Mouse (Mus musculus) CH12.LX (cell line): ENCODE data around the gene Vmn1r58. TPM values are rescaled to one million over a fixed set of nuclear protein-coding genes. Genes with fewer than 3 reads are reported as not detected.
"Not testable (repeated sequence)": the region's sequence is repeated elsewhere in the genome, so short reads cannot be mapped to it uniquely, and the experiment has no call there.

Experiments
- DNase-seq: peaks from one replicate; pipeline ENCODE4 v3.0.0-alpha.2; 2013; ENCODE audit errors: extremely low read depth
- H3K27ac ChIP-seq: 2 replicates; pipeline ENCODE4 v1.5.1; 2012; ENCODE audit warnings: low read depth, mild to moderate bottlenecking, control low read depth, moderate library complexity; ENCODE audit not compliant: insufficient read depth
- H3K27me3 ChIP-seq: replicated peaks from 2 replicates; pipeline ENCODE3; 2012; ENCODE audit warnings: inconsistent platforms
- H3K36me3 ChIP-seq, 2 experiments: replicated peaks in 1 of 2; 2 replicates each; pipeline versions ENCODE3 to v1.6.1; 2012; ENCODE audit warnings: inconsistent platforms in 1 of 2, low read length in 1 of 2, mild to moderate bottlenecking in 1 of 2, mixed read lengths in 1 of 2, moderate library complexity in 1 of 2; ENCODE audit not compliant: control insufficient read depth in 1 of 2, insufficient read depth in 1 of 2
- H3K4me1 ChIP-seq, 2 experiments: 2 replicates each; pipeline ENCODE4 v1.6.1; 2012; ENCODE audit warnings: inconsistent platforms in 1 of 2, moderate library complexity in 1 of 2; ENCODE audit not compliant: insufficient read depth in 2 of 2, control insufficient read depth in 1 of 2
- H3K4me2 ChIP-seq: 2 replicates; pipeline ENCODE4 v1.6.1; 2012; ENCODE audit warnings: low read depth, mild to moderate bottlenecking, control low read depth; ENCODE audit not compliant: poor library complexity, insufficient read depth, severe bottlenecking
- H3K4me3 ChIP-seq, 3 experiments: fragments of 150-350 bp in 1 of 3; sonication (generic) in 1 of 3; replicated peaks in 1 of 3; 2 replicates each; pipeline versions ENCODE3 to v1.5.1; 2011 to 2012; ENCODE audit warnings: low read depth in 2 of 3, low read length in 2 of 3, mild to moderate bottlenecking in 2 of 3, moderate library complexity in 2 of 3, control low read depth in 1 of 3, improper control_type of control experiment in 1 of 3, inconsistent platforms in 1 of 3, mixed read lengths in 1 of 3; ENCODE audit not compliant: poor library complexity in 1 of 3
- H3K79me2 ChIP-seq: replicated peaks from 2 replicates; pipeline ENCODE4 v1.6.1; 2012; ENCODE audit warnings: mild to moderate bottlenecking, moderate library complexity; ENCODE audit not compliant: control insufficient read depth, poor library complexity, insufficient read depth, severe bottlenecking; ENCODE audit errors: extremely low read depth
- H3K9ac ChIP-seq: 2 replicates; pipeline ENCODE4 v1.6.1; 2012; ENCODE audit warnings: low read depth, mild to moderate bottlenecking, control low read depth, moderate library complexity; ENCODE audit not compliant: insufficient read depth
- H3K9me3 ChIP-seq: replicated peaks from 2 replicates; pipeline ENCODE3; 2012; ENCODE audit warnings: low read length, inconsistent platforms, mixed read lengths
- BHLHE40 ChIP-seq: IDR thresholded peaks from 2 replicates; pipeline ENCODE4 v1.6.1; 2011; ENCODE audit warnings: mild to moderate bottlenecking, low read depth, low read length, improper control_type of control experiment
- CHD1 ChIP-seq: IDR thresholded peaks from 2 replicates; pipeline ENCODE4 v1.6.1; 2012; ENCODE audit warnings: low read depth, low read length, improper control_type of control experiment, inconsistent platforms
- E2F4 ChIP-seq: IDR thresholded peaks from 2 replicates; pipeline ENCODE4 v1.6.1; 2011; ENCODE audit warnings: low read depth, low read length, improper control_type of control experiment; ENCODE audit not compliant: insufficient replicate concordance
- EP300 ChIP-seq: IDR thresholded peaks from 2 replicates; pipeline ENCODE4 v1.6.1; 2011; ENCODE audit warnings: low read length, improper control_type of control experiment
- HCFC1 ChIP-seq: IDR thresholded peaks from 2 replicates; pipeline ENCODE4 v1.6.1; 2012; ENCODE audit warnings: low read depth, mild to moderate bottlenecking, inconsistent platforms, low read length, improper control_type of control experiment
- KAT2A ChIP-seq: IDR thresholded peaks from 2 replicates; pipeline ENCODE4 v1.6.1; 2012; ENCODE audit warnings: low read length, improper control_type of control experiment, inconsistent platforms; ENCODE audit not compliant: insufficient replicate concordance
- MAX ChIP-seq: IDR thresholded peaks from 2 replicates; pipeline ENCODE4 v1.6.1; 2011; ENCODE audit warnings: low read length, improper control_type of control experiment
- MAZ ChIP-seq: IDR thresholded peaks from 2 replicates; pipeline ENCODE4 v1.6.1; 2012; ENCODE audit warnings: low read depth, mild to moderate bottlenecking, inconsistent platforms, low read length, improper control_type of control experiment, moderate library complexity
- NELFE ChIP-seq: IDR thresholded peaks from 2 replicates; pipeline ENCODE4 v1.6.1; 2011; ENCODE audit warnings: low read depth, low read length, improper control_type of control experiment
- POLR2AphosphoS2 ChIP-seq: IDR thresholded peaks from 2 replicates; pipeline ENCODE4 v1.6.1; 2011; ENCODE audit warnings: low read depth, low read length, improper control_type of control experiment
- SIN3A ChIP-seq: IDR thresholded peaks from 2 replicates; pipeline ENCODE4 v1.6.1; 2012; ENCODE audit warnings: low read length, improper control_type of control experiment, inconsistent platforms
- TBP ChIP-seq: conservative IDR thresholded peaks from 2 replicates; pipeline ENCODE4 v1.6.1; 2011; ENCODE audit warnings: low read depth, low read length, improper control_type of control experiment
- TCF12 ChIP-seq: IDR thresholded peaks from 2 replicates; pipeline ENCODE4 v1.6.1; 2014; ENCODE audit warnings: low read depth, mild to moderate bottlenecking, inconsistent platforms, low read length, improper control_type of control experiment
- USF1 ChIP-seq: IDR thresholded peaks from 2 replicates; pipeline ENCODE4 v1.6.1; 2014; ENCODE audit warnings: low read depth, mild to moderate bottlenecking, inconsistent platforms, low read length, improper control_type of control experiment
- USF2 ChIP-seq: conservative IDR thresholded peaks from 2 replicates; pipeline ENCODE4 v1.6.1; 2011; ENCODE audit warnings: low read depth, low read length, improper control_type of control experiment
- ZC3H11A ChIP-seq: IDR thresholded peaks from 2 replicates; pipeline ENCODE4 v1.6.1; 2012; ENCODE audit warnings: low read depth, mild to moderate bottlenecking, inconsistent platforms, low read length, improper control_type of control experiment
- ZMIZ1 ChIP-seq: IDR thresholded peaks from 2 replicates; pipeline ENCODE4 v1.6.1; 2012; ENCODE audit warnings: low read depth, mild to moderate bottlenecking, inconsistent platforms, low read length, improper control_type of control experiment
- dilution Hi-C: fragments of 300-500 bp; cut with MboI; formaldehyde crosslinking; loops from 2 replicates; pipeline ENCODE4 v1.14.3; 2020; ENCODE audit warnings: low sequenced_read_pairs; ENCODE audit not compliant: extremely low pct_unique_long_range_greater_than_20kb, extremely low pct_ligation_motif_present
- in situ Hi-C: fragments of 300-500 bp; cut with MboI; formaldehyde crosslinking; loops from 3 replicates; pipeline ENCODE4 v1.14.3; 2019; ENCODE audit warnings: low sequenced_read_pairs, low pct_ligation_motif_present, low pct_unique_long_range_greater_than_20kb, mixed read lengths
- polyA plus RNA-seq: library from polyadenylated mRNA; unstranded; fragments of >175 nt; gene quantifications from 2 replicates; pipeline ENCODE4 v1.2.1, GENCODE M21; 2012; ENCODE audit warnings: low read depth; ENCODE audit not compliant: insufficient read length
- total RNA-seq, 2 experiments: library from RNA; depleted of rRNA; stranded (reverse); fragments of 300-350 nt in 1 of 2; fragments of >200 nt in 1 of 2; gene quantifications; 2 replicates each; pipeline ENCODE4 v1.2.3; 2012 to 2014

Vmn1r58 gene
- total RNA-seq (2012; rRNA removed) (not detected in 2 replicates), total RNA-seq (2014; rRNA removed) (not detected in 2 replicates), polyA plus RNA-seq (not detected in 2 replicates)

- H3K79me2 ChIP-seq, H3K27me3 ChIP-seq, dilution Hi-C loops, H3K4me3 ChIP-seq, H3K36me3 ChIP-seq, H3K4me1 ChIP-seq, H3K9me3 ChIP-seq, H3K27ac ChIP-seq, DNase-seq, H3K4me2 ChIP-seq, H3K9ac ChIP-seq, in situ Hi-C loops: not testable (repeated sequence)
Observed at GRCm38 (mm10) chr7:5413296-5413695, at the start of gene Vmn1r58. Gene Vmn1r58, minus strand, starts transcription at chr7:5413396.

- Histone ChIP-seq H3K27me3 (no peaks in the 10 kb centered on the region), H3K9ac (no peak within 1 kb of the TSS), H3K4me2 (no peak within 1 kb of the TSS), H3K79me2 (no peaks in the 10 kb centered on the region)
- TF ChIP-seq SIN3A (no peak), BHLHE40 (no peak), USF2 (no peak), NELFE (no peak), TCF12 (no peak), ZC3H11A (no peak), MAX (no peak), ZMIZ1 (no peak), CHD1 (no peak), USF1 (no peak), MAZ (no peak), EP300 (no peak), HCFC1 (no peak), E2F4 (no peak), POLR2AphosphoS2 (no peak), KAT2A (no peak), TBP (no peak)
- TF ChIP-seq, all 38 proteins: peak for 0
- Histone ChIP-seq H3K9me3 (no peaks in the 10 kb centered on the region), H3K36me3 (no peaks in the 10 kb centered on the region), H3K4me1 (no peaks in the 10 kb centered on the region), H3K4me3 (no peak within 1 kb of the TSS), H3K27ac (no peak within 1 kb of the TSS)
- in situ Hi-C loops (no loop called here), dilution Hi-C loops (no loop called here)
- no peak for DNase-seq
Observed at GRCm38 (mm10) chr7:5456674-5457073, 43.5 kb upstream of the Vmn1r58 start, which contains the start of gene Vmn1r59. Gene Vmn1r59, minus strand, starts transcription at chr7:5456774.

GRCm38 (mm10) chr7:5454011-5454410, 40.8 kb upstream of the Vmn1r58 start:
- DNase-seq = not testable (repeated sequence)

More at GRCm38 (mm10) chr7:5454011-5454410, 40.8 kb upstream of the Vmn1r58 start:
- H3K27ac ChIP-seq, H3K36me3 ChIP-seq, H3K9ac ChIP-seq, H3K9me3 ChIP-seq, in situ Hi-C loops, H3K79me2 ChIP-seq, H3K4me1 ChIP-seq, dilution Hi-C loops, H3K4me2 ChIP-seq, H3K4me3 ChIP-seq, H3K27me3 ChIP-seq: not testable (repeated sequence)
